Mouse (Mus musculus) gonadal fat pad, adult 2 months (tissue): Measurements from ENCODE around the gene Ffar4. TPM values are rescaled to one million over a fixed set of nuclear protein-coding genes. Genes with fewer than 3 reads are reported as not detected.

Experiments used
- DNase-seq: peaks from one replicate; pipeline ENCODE4 v3.0.0-alpha.2; 2012; ENCODE audit warnings: low read depth
- polyA plus RNA-seq: library from polyadenylated mRNA; depleted of rRNA; stranded (reverse); fragments of >200 nt; gene quantifications from 2 replicates; pipeline ENCODE4 v1.2.3, GENCODE M21; 2012

Gene Ffar4
- polyA plus RNA-seq, 1 experiment: 39.8 TPM

- no peak for DNase-seq
These were observed 11.0 kb downstream of the Ffar4 start for GRCm38 (mm10) chr19:38107871-38108270.

GRCm38 (mm10) chr19:38109506-38110242 lies 12.8 kb downstream of the Ffar4 start:
- no peak for DNase-seq

GRCm38 (mm10) chr19:38111056-38111455 lies 14.2 kb downstream of the Ffar4 start:
- no peak for DNase-seq

- no peak for DNase-seq
These were observed 15.7 kb downstream of the Ffar4 start for GRCm38 (mm10) chr19:38112575-38112974.

- no peak for DNase-seq
These were observed 18.1 kb downstream of the Ffar4 start for GRCm38 (mm10) chr19:38114834-38115491.

GRCm38 (mm10) chr19:38120123-38120760 lies 23.4 kb downstream of the Ffar4 start:
- DNase-seq: no peak

GRCm38 (mm10) chr19:38123921-38124320 lies 27.1 kb downstream of the Ffar4 start:
- DNase-seq: no peak

- no peak for DNase-seq
These were observed 27.7 kb downstream of the Ffar4 start for GRCm38 (mm10) chr19:38124401-38125218.

GRCm38 (mm10) chr19:38125219-38125610 lies 28.3 kb downstream of the Ffar4 start, which contains the start of gene Rbp4:
TSS of gene Rbp4 (minus strand) at chr19:38125281.
- DNase-seq: no peak

- DNase-seq: no peak
These were observed 29.8 kb downstream of the Ffar4 start for GRCm38 (mm10) chr19:38126656-38127055.

- DNase-seq: no peak
These were observed 35.6 kb downstream of the Ffar4 start, which contains the start of gene Pde6c for GRCm38 (mm10) chr19:38132481-38132880. TSS of gene Pde6c (plus strand) at chr19:38132781.

- DNase-seq: no peak
These were observed 37.1 kb downstream of the Ffar4 start for GRCm38 (mm10) chr19:38133986-38134385.

GRCm38 (mm10) chr19:38134806-38135205 lies 37.9 kb downstream of the Ffar4 start:
- DNase-seq: no peak

GRCm38 (mm10) chr19:38143540-38144271 lies 46.8 kb downstream of the Ffar4 start:
- no peak for DNase-seq

GRCm38 (mm10) chr19:38156243-38156642 lies 59.4 kb downstream of the Ffar4 start:
- DNase-seq: no peak

GRCm38 (mm10) chr19:38161648-38162354 lies 64.9 kb downstream of the Ffar4 start:
- DNase-seq: no peak
